In the genomic region with DNA sequence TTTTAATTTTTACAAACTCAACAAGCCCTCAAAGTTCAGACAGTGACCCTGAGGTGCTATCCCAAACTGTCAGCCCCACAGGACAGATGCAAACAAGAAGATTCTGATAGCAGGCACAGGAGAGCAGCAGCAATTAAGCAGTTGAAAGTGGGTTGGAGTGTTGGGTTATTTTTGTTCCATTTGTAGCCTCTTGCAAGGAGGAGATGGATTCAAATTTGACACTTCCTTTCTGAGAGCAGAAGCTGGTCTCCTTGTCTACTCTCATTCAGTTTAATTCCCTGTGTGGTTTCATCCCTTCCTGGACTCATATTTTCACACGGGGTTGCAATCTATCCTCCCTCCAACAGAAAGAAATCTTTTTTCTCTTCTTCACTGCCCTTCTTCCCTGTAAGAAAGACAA, we compare ENCODE assay signal across 10 mouse cellular contexts. TPM values are rescaled to one million over a fixed set of nuclear protein-coding genes. Genes with fewer than 3 reads are reported as not detected.
DNase-seq lines count a peak whose midpoint lies in the region; ATAC-seq lines count a peak whose summit lies in the region.
"Had no signal": no experiment of that assay in that cellular context is flagged by ENCODE, and none has a peak within 500 bp of the region (broad histone marks: within the 10 kb centered on the region; RNA-seq: fewer than 3 reads in every experiment).

No protein-coding gene starts in this region.

- H3K4me1 ChIP-seq in heart, embryonic 10.5 days, result peaks cover 18% of the 10 kb centered on the region
- H3K4me1 ChIP-seq in forebrain, embryonic 15.5 days, result peaks cover 20% of the 10 kb centered on the region
- peaks cover 21% of the 10 kb centered on the region for H3K4me1 ChIP-seq in midbrain, embryonic 10.5 days
- H3K4me1 ChIP-seq: liver, embryonic 15.5 days had no signal

- WGBS in heart, embryonic 10.5 days, result 6% methylated on average over 1 of the region's 1 CpGs
- WGBS in forebrain, embryonic 15.5 days, result 3% methylated on average over 1 of the region's 1 CpGs
- 4% methylated on average over 1 of the region's 1 CpGs for WGBS in midbrain, embryonic 10.5 days

- H3K9me3 ChIP-seq in heart, embryonic 10.5 days, result no peaks in the 10 kb centered on the region
- no peaks in the 10 kb centered on the region for H3K9me3 ChIP-seq in forebrain, embryonic 15.5 days
- H3K9me3 ChIP-seq in midbrain, embryonic 10.5 days (replicated peaks), result no peaks in the 10 kb centered on the region
- H3K9me3 ChIP-seq: liver, embryonic 15.5 days had no signal

- peaks cover 27% of the 10 kb centered on the region for H3K27me3 ChIP-seq in heart, embryonic 10.5 days (ENCODE audit: insufficient read depth, poor library complexity, severe bottlenecking)
- H3K27me3 ChIP-seq in forebrain, embryonic 15.5 days, result 0 out of 2 replicates have a peak, but pooled peaks cover 2% of the 10 kb centered on the region
- peaks cover 41% of the 10 kb centered on the region for H3K27me3 ChIP-seq in midbrain, embryonic 10.5 days (ENCODE audit: low read depth, poor library complexity, severe bottlenecking)

- H3K9ac ChIP-seq in forebrain, embryonic 15.5 days (replicated peaks), result peak overlapping the region; percentile 89
- H3K9ac ChIP-seq: liver, embryonic 15.5 days had no signal

- H3K4me3 ChIP-seq in heart, embryonic 10.5 days, result peak overlapping the region; percentile 64
- H3K4me3 ChIP-seq in forebrain, embryonic 15.5 days, result peak overlapping the region; percentile 93
- H3K4me3 ChIP-seq in midbrain, embryonic 10.5 days, result peak overlapping the region; percentile 75
- H3K4me3 ChIP-seq: liver, embryonic 15.5 days had no signal

- ATAC-seq in forebrain, embryonic 15.5 days (replicated peaks), result no peak

- no peak overlapping the region for H3K27ac ChIP-seq in heart, embryonic 10.5 days
- peak overlapping the region; percentile 92 for H3K27ac ChIP-seq in forebrain, embryonic 15.5 days (replicated peaks)
- peak overlapping the region; percentile 82 for H3K27ac ChIP-seq in midbrain, embryonic 10.5 days (replicated peaks)
- H3K27ac ChIP-seq: liver, embryonic 15.5 days had no signal

- no peak for DNase-seq in heart, embryonic 10.5 days (ENCODE audit: low spot score)
- DNase-seq in heart, adult 11 months, result no peak
- DNase-seq in Muller cell, postnatal 12 days (ENCODE audit: inconsistent ontology term), result peak; percentile 12
- no peak for DNase-seq in midbrain, embryonic 10.5 days (ENCODE audit: low spot score)
- DNase-seq in embryo, embryonic 10 days (ENCODE audit: low spot score), result no peak
- no peak for DNase-seq in thymus, postnatal 4 days
- no peak for DNase-seq in frontal cortex, postnatal 10 days (ENCODE audit: low spot score in 2 of 2)
- DNase-seq: gastrocnemius, postnatal 10 days had no signal

- no peaks in the 10 kb centered on the region for H3K36me3 ChIP-seq in heart, embryonic 10.5 days
- no peaks in the 10 kb centered on the region for H3K36me3 ChIP-seq in forebrain, embryonic 15.5 days
- no peaks in the 10 kb centered on the region for H3K36me3 ChIP-seq in midbrain, embryonic 10.5 days
- H3K36me3 ChIP-seq: liver, embryonic 15.5 days had no signal

- peak overlapping the region; percentile 99 for H3K4me2 ChIP-seq in forebrain, embryonic 15.5 days (replicated peaks)
- H3K4me2 ChIP-seq: liver, embryonic 15.5 days had no signal

RNA-seq across cellular contexts. Expression of gene Syt1, which starts 1.0 kb away (rescaled TPM):
- 0.70 and 0.75 TPM in 2 replicates for polyA plus RNA-seq in heart, embryonic 10.5 days (2016; fragmentation: Nextera tagmentation; extraction: Ambion mirVana)
- polyA plus RNA-seq in forebrain, embryonic 15.5 days (2015; fragmentation: Nextera tagmentation; extraction: Ambion mirVana), result 83.0 and 88.3 TPM in 2 replicates
- polyA plus RNA-seq in midbrain, embryonic 10.5 days (2016; fragmentation: Nextera tagmentation; extraction: Ambion mirVana), result 5.0 and 10.3 TPM in 2 replicates
